Mouse (Mus musculus): ENCODE data around the gene Ifi206. TPM values are rescaled to one million over a fixed set of nuclear protein-coding genes. Genes with fewer than 3 reads are reported as not detected.

Ifi206 gene
- polyA plus RNA-seq, 1 experiment from 2014 or later: not detected

DNA sequence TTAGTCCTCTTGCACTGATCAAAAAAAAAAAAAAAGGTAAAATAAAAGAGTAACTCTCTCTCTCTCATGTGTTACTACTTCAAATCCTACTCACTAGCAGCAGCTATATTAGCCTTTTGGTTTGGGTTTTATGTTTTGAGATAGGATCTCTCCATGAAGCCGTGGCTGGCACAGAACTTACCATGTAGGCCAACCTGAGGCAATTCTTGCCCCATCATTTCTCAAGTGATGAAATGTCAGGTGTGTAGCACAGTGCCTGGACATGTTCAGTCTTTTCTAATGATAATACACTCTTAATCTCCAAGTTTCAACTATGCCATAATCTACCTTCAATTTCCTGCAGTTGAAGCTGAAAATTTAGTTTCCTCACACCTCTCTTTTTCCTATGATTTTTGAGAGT is 47.8 kb downstream of the Ifi206 start:
- Histone ChIP-seq H3K9me3 (no peaks in the 10 kb centered on the region), H3K27me3 (no peaks in the 10 kb centered on the region), H3K27ac (replicated peaks) (no peak overlapping the region), H3K4me3 (no peak overlapping the region), H3K36me3 (no peaks in the 10 kb centered on the region), H3K9ac (replicated peaks) (no peak overlapping the region), H3K4me2 (replicated peaks) (no peak overlapping the region), H3K4me1 (no peaks in the 10 kb centered on the region)
- WGBS: 93% methylated on average over 1 of the region's 1 CpGs
- no peak for ATAC-seq (replicated peaks)

DNA sequence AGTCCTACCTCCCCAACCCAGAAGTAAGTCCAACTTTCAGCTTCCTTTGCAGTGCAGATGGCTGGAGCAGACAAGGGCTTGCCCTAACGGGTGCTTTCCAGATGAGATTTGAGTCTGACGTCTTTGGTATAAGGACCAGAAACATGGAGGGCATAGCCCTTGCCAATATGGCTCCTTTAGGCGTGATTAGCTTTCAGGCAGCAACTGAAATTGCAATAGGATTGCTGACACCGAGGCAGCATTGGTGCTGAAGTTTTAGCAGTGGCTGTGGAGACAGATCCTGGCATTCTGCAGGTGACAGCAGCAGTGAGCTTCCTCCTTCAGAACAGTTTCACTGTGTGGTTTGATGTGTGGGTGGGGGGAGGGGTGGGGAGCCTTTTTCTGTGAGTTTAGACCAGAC is 49.6 kb downstream of the Ifi206 start:
- no peak overlapping the region for H3K27ac ChIP-seq (replicated peaks)
- no peaks in the 10 kb centered on the region for H3K36me3 ChIP-seq
- WGBS: 86% methylated on average over 4 of the region's 4 CpGs
- no peaks in the 10 kb centered on the region for H3K27me3 ChIP-seq
- no peak overlapping the region for H3K4me3 ChIP-seq
- no peak overlapping the region for H3K4me2 ChIP-seq (replicated peaks)
- ATAC-seq (replicated peaks): no peak
- no peaks in the 10 kb centered on the region for H3K9me3 ChIP-seq
- H3K4me1 ChIP-seq: no peaks in the 10 kb centered on the region
- no peak overlapping the region for H3K9ac ChIP-seq (replicated peaks)

DNA sequence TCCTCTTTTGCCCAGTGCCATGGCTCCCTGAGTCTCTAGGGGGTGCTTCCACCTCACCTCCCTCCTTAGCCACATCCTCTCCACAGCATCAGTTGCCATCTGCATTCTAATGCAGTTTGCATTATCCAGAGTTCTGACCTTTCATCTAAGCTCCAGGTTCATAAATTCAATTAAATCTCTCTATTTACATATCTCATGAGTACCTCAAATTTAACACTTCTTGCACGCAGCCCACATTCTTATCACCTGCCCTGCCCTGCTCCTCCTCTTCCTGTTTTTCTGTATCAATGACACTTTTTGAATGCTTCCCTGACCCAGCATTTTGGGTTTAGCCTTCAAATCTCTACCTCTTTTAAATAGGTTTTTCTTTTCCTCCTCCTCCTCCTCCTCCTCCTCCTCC is 50.2 kb downstream of the Ifi206 start:
- ATAC-seq (replicated peaks): no peak
- Histone ChIP-seq H3K27ac (replicated peaks) (no peak overlapping the region), H3K4me1 (no peaks in the 10 kb centered on the region), H3K27me3 (no peaks in the 10 kb centered on the region), H3K36me3 (no peaks in the 10 kb centered on the region), H3K4me2 (replicated peaks) (no peak overlapping the region), H3K4me3 (no peak overlapping the region), H3K9ac (replicated peaks) (no peak overlapping the region), H3K9me3 (no peaks in the 10 kb centered on the region)
- 84% methylated on average over 1 of the region's 1 CpGs for WGBS

DNA sequence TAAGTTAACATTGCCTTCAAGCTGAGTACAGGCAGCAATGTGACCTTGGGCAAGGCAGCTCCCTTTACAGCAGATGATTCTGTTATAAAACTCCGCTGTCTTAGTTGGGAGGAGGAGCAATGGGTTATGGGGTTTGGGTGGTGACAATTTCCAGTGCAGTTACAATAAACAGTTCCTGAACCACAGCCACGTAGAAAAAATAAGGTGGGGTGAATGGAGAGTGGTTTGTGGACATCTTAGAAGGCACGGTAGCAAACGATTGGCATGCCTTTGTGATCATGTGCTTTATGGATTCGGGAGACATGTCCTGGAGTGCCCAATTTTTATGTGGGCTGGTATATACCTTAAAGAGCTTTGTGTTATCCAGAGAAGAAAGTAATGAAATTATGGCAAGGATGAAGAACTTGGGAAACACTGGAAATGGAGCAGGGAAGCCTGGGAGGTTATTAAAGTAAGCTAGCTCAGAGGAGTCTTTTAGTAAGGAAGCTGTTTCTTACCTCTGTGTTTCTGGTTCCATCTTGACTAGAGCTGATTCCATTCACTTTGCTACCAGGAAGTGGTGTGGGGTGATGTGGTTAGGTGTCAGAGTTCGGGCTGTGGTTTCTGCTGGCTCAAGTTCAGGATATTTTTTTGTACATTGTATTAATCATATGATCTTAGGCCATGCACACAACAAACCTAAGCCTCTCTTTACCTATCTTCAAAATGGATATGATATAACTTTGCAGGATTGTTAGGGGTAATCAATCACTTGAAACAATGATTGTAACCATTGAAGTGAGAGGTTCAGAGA is 53.5 kb downstream of the Ifi206 start:
- 91% methylated on average over 6 of the region's 6 CpGs for WGBS
- H3K4me2 ChIP-seq (replicated peaks): no peak overlapping the region
- no peak overlapping the region for H3K27ac ChIP-seq (replicated peaks)
- no peak overlapping the region for H3K9ac ChIP-seq (replicated peaks)
- ATAC-seq (replicated peaks): no peak
- H3K36me3 ChIP-seq: no peaks in the 10 kb centered on the region
- H3K4me1 ChIP-seq: no peaks in the 10 kb centered on the region
- no peaks in the 10 kb centered on the region for H3K9me3 ChIP-seq
- no peak overlapping the region for H3K4me3 ChIP-seq
- H3K27me3 ChIP-seq: no peaks in the 10 kb centered on the region

DNA sequence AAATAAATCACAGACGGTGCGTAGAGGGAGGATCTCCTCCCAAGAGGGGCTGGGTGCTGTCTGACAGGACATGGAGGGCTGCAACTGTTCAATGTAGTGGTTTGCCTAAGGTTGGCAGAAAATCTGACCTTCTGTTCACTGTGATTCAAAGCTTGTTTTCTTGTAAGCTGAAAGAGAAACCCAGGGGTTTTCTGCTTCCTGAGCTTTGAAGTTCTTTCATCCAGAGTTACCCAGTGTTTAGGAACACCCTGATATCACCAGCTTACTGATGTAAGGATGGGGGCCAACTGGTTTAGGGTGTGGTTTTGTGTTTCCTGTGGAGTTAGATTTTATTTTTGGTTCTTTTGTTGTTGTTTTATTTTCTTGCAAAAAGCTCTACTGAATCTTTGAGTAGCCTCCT is 58.4 kb downstream of the Ifi206 start:
- no peaks in the 10 kb centered on the region for H3K9me3 ChIP-seq
- H3K36me3 ChIP-seq: no peaks in the 10 kb centered on the region
- H3K9ac ChIP-seq (replicated peaks): no peak overlapping the region
- ATAC-seq (replicated peaks): no peak
- H3K27ac ChIP-seq (replicated peaks): no peak overlapping the region
- no peak overlapping the region for H3K4me3 ChIP-seq
- no peaks in the 10 kb centered on the region for H3K4me1 ChIP-seq
- 95% methylated on average over 2 of the region's 2 CpGs for WGBS
- H3K27me3 ChIP-seq: no peaks in the 10 kb centered on the region
- no peak overlapping the region for H3K4me2 ChIP-seq (replicated peaks)

DNA sequence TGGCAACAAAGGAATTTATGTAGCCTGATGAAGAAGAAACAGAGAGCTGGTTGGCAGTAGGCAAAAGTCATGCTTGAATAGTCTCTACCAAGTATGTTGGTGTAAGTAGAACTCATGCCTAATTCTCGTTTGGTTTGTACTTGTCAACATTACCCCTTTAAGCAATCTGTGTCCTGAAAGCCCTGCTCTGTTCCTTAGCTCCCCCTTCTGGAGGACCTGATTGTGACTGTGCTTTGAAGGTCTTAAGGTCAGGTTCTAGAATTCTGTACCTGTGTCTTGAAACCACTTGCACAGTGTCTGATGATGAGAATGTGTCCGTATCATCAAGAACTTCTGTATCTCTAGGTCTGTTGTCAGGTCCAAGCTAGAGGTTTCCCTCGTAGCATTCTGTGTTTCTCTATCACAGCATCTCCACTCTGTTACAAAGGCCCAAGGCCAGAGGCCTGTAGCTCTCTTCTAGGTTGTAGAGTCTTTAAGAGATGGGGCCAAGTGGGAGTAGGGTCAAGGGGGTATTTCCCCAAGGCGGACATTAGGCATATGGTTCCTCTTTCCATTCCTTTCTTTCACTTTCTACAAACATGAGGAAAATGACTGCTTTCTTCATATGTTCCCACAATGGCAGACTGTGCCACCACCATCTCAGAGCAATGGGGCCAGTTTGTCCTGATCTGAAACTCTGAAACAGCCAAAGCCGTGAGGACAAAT is 60.7 kb downstream of the Ifi206 start:
- no peak overlapping the region for H3K27ac ChIP-seq (replicated peaks)
- H3K4me3 ChIP-seq: no peak overlapping the region
- H3K36me3 ChIP-seq: no peaks in the 10 kb centered on the region
- H3K27me3 ChIP-seq: no peaks in the 10 kb centered on the region
- ATAC-seq (replicated peaks): no peak
- H3K9me3 ChIP-seq: no peaks in the 10 kb centered on the region
- H3K9ac ChIP-seq (replicated peaks): no peak overlapping the region
- H3K4me2 ChIP-seq (replicated peaks): no peak overlapping the region
- WGBS: 90% methylated on average over 5 of the region's 5 CpGs
- H3K4me1 ChIP-seq: no peaks in the 10 kb centered on the region

DNA sequence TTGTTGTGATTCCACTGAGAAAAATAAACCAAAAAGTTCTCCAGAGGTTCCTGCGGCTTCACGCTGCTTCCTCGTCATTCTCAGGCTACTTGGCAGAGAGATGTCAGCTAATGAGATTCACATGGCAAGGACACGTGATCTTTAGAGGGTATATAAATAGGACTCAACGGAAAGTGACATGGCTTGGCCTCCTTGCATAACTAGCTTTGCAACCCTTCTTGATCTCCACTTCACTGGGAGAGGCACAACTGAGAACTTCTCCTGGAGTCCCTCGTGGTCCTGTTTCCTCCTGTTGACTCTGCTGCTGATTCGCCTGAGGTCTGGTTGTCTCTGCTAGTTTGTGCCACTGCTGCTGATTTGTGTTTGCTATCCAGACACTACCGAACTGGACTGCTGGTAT is 63.5 kb downstream of the Ifi206 start:
- no peaks in the 10 kb centered on the region for H3K36me3 ChIP-seq
- no peak overlapping the region for H3K9ac ChIP-seq (replicated peaks)
- H3K4me3 ChIP-seq: no peak overlapping the region
- no peaks in the 10 kb centered on the region for H3K9me3 ChIP-seq
- H3K4me1 ChIP-seq: no peaks in the 10 kb centered on the region
- no peak overlapping the region for H3K4me2 ChIP-seq (replicated peaks)
- ATAC-seq (replicated peaks): no peak
- H3K27ac ChIP-seq (replicated peaks): no peak overlapping the region
- H3K27me3 ChIP-seq: no peaks in the 10 kb centered on the region
- 86% methylated on average over 8 of the region's 8 CpGs for WGBS

DNA sequence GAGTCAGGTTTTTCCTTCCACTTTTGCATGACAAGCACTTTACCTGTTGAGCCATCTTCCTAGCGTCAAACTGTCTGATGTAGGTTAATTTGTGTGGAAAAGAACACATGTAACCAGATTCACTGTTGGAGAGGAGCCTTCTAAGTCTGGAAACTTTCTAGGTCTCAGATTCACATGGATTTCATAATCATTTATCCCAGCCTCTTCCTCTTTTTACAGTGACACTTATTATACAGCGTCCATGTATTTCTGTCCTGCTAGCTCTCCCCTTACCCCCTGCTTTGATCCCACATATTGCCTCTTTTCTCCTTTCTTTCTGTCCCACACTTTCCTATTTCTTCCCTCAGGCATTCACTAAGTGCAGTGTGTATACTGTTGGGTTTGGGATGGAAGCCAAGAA is 64.5 kb downstream of the Ifi206 start:
- Histone ChIP-seq H3K4me1 (no peaks in the 10 kb centered on the region), H3K9me3 (no peaks in the 10 kb centered on the region), H3K27ac (replicated peaks) (no peak overlapping the region), H3K4me2 (replicated peaks) (no peak overlapping the region), H3K36me3 (no peaks in the 10 kb centered on the region), H3K4me3 (no peak overlapping the region), H3K9ac (replicated peaks) (no peak overlapping the region), H3K27me3 (no peaks in the 10 kb centered on the region)
- ATAC-seq (replicated peaks): no peak
- WGBS: 71% methylated on average over 2 of the region's 2 CpGs

DNA sequence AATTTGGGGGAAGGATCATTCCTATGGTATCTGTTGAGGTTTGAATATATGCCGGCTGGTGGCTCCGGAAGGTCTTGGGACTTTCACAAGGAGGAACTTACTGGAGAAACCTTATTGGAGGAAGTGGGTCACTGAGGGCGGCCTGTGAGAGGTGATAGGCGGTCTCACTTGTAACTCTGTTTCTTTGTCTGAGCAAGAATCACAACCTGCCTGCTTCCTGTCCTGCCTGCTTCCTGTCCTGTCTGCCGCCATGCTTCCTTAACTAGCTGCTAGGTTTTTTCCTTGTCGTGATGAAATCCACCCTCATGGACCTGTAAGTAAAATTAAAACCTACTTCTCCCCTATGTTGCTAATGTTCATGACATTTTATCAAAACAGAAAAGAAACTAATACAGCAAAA is 70.5 kb downstream of the Ifi206 start:
- no peaks in the 10 kb centered on the region for H3K4me1 ChIP-seq
- no peaks in the 10 kb centered on the region for H3K27me3 ChIP-seq
- H3K36me3 ChIP-seq: no peaks in the 10 kb centered on the region
- H3K4me2 ChIP-seq (replicated peaks): no peak overlapping the region
- 84% methylated on average over 6 of the region's 6 CpGs for WGBS
- H3K27ac ChIP-seq (replicated peaks): no peak overlapping the region
- no peaks in the 10 kb centered on the region for H3K9me3 ChIP-seq
- H3K9ac ChIP-seq (replicated peaks): no peak overlapping the region
- ATAC-seq (replicated peaks): no peak
- no peak overlapping the region for H3K4me3 ChIP-seq

DNA sequence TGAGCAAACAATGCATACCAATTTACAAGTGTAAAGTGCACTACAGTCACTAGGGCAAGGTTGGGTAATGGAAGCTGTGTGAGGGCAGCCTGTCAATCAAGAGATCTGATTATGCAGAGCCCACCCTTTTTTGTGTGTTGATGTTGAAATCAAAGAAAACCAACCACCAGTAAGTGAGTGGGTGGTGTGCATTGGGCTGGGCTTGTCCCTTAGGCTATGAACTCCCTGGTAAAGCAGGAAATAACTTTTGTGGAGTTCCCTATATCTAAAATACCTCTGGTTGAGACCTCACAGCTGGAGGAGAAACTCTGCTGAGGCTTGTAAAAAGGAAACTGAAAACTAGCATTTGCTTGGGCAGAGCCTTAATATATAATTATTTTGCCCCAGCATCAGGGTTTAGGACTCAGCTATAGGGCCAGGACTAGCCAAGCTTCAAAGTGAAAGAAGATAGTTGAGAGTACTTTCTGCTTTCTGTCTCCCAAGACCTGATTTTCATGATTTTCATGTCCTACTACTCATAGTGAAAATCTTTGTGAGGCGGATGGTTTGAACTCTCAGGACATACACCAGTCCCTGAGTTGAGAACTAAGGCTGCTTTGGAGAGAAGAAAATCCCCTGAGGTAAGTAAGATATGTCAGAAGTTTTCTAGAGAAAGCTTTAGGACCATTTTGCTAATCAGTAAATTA is 71.8 kb downstream of the Ifi206 start:
- no peaks in the 10 kb centered on the region for H3K9me3 ChIP-seq
- 84% methylated on average over 1 of the region's 1 CpGs for WGBS
- H3K27ac ChIP-seq (replicated peaks): no peak overlapping the region
- no peaks in the 10 kb centered on the region for H3K36me3 ChIP-seq
- no peak overlapping the region for H3K4me3 ChIP-seq
- H3K4me1 ChIP-seq: no peaks in the 10 kb centered on the region
- no peak for ATAC-seq (replicated peaks)
- H3K27me3 ChIP-seq: no peaks in the 10 kb centered on the region
- H3K4me2 ChIP-seq (replicated peaks): no peak overlapping the region
- H3K9ac ChIP-seq (replicated peaks): no peak overlapping the region

DNA sequence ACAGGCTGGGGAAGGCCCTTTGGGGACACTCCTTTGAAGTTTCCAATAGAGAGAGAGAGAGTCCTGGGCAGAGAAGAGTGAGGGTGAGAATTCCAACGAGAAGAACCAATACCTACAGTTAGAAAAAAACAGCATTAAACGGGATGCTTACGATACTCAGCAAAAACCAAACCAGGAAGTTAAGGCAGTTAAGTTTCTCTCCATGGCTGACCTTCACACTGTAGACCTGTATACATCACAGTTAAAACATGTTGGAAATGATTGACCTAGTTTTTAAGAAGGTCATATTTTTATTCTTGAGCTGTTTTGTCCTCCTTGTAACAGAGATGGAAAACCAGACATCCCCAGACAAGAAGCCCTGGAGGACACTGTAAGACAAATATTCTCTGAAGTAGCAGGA is 72.3 kb downstream of the Ifi206 start:
- Histone ChIP-seq H3K4me2 (replicated peaks) (no peak overlapping the region), H3K36me3 (no peaks in the 10 kb centered on the region), H3K27ac (replicated peaks) (no peak overlapping the region), H3K4me1 (no peaks in the 10 kb centered on the region), H3K9ac (replicated peaks) (no peak overlapping the region), H3K4me3 (no peak overlapping the region), H3K27me3 (no peaks in the 10 kb centered on the region), H3K9me3 (no peaks in the 10 kb centered on the region)
- no peak for ATAC-seq (replicated peaks)
- WGBS: 90% methylated on average over 3 of the region's 3 CpGs

Data from forebrain, embryonic 15.5 days (tissue).